Comparison of ENCODE assay signal across 18 mouse cellular contexts in genomic region chr19:53779402-53779801, GRCm38 (mm10).
DNase-seq lines count a peak whose midpoint lies in the region; ATAC-seq and TF ChIP-seq lines count a peak whose summit lies in the region.
"Had no signal": no experiment of that assay in that cellular context is flagged by ENCODE, and none has a peak within 500 bp of the region (broad histone marks: within the 10 kb centered on the region; RNA-seq: fewer than 3 reads in every experiment).

No protein-coding gene starts in this region.

- H3K27ac ChIP-seq in heart, adult 2 months: peak overlapping the region; percentile 23
- no peak overlapping the region for H3K27ac ChIP-seq in intestine, embryonic 16.5 days (ENCODE audit: low read length)
- no peak overlapping the region for H3K27ac ChIP-seq in intestine, postnatal 0 days (ENCODE audit: low read depth, low read length)
- peak overlapping the region; percentile 21; the same call in 1 of the 2 replicates for H3K27ac ChIP-seq in liver, embryonic 11.5 days (ENCODE audit: low read depth, low read length)
- H3K27ac ChIP-seq: left cerebral cortex, adult 2 months had no signal

- H3K4me1 ChIP-seq in heart, adult 2 months (ENCODE audit: control insufficient read depth, insufficient read depth, low read length): peaks cover 3% of the 10 kb centered on the region
- no peaks in the 10 kb centered on the region for H3K4me1 ChIP-seq in intestine, embryonic 16.5 days (ENCODE audit: control insufficient read depth, insufficient read depth, low read length)
- no peaks in the 10 kb centered on the region for H3K4me1 ChIP-seq in intestine, postnatal 0 days (replicated peaks; ENCODE audit: control insufficient read depth, insufficient read depth, low read length)
- peaks cover 29% of the 10 kb centered on the region for H3K4me1 ChIP-seq in liver, embryonic 11.5 days (replicated peaks; ENCODE audit: control insufficient read depth, insufficient read depth, low read length)

- no peaks in the 10 kb centered on the region for H3K79me2 ChIP-seq in heart, adult 2 months (replicated peaks; ENCODE audit: control insufficient read depth, insufficient read depth, low read length)

- no peak for TF ChIP-seq EP300 in heart, adult 2 months (IDR thresholded peaks at IDR 0.05; ENCODE audit: insufficient read depth, low read depth, low read length)

- H3K4me3 ChIP-seq in heart, adult 2 months: no peak overlapping the region
- H3K4me3 ChIP-seq in intestine, embryonic 16.5 days (ENCODE audit: low read length): no peak overlapping the region
- no peak overlapping the region for H3K4me3 ChIP-seq in intestine, postnatal 0 days (ENCODE audit: low read depth, low read length)
- no peak overlapping the region for H3K4me3 ChIP-seq in liver, embryonic 11.5 days (ENCODE audit: low read depth, low read length)
- H3K4me3 ChIP-seq: left cerebral cortex, adult 2 months had no signal

- no peaks in the 10 kb centered on the region for H3K9me3 ChIP-seq in intestine, embryonic 16.5 days (ENCODE audit: control insufficient read depth, low read length)
- H3K9me3 ChIP-seq in intestine, postnatal 0 days (ENCODE audit: control insufficient read depth): no peaks in the 10 kb centered on the region
- no peaks in the 10 kb centered on the region for H3K9me3 ChIP-seq in liver, embryonic 11.5 days (ENCODE audit: control insufficient read depth, low read length)

- no peak overlapping the region for H3K9ac ChIP-seq in heart, adult 2 months (ENCODE audit: low read depth, low read length)
- H3K9ac ChIP-seq in intestine, embryonic 16.5 days (ENCODE audit: low read depth, low read length): no peak overlapping the region
- H3K9ac ChIP-seq in intestine, postnatal 0 days (ENCODE audit: low read depth, low read length): no peak overlapping the region
- H3K9ac ChIP-seq in liver, embryonic 11.5 days (ENCODE audit: low read depth, low read length): no peak overlapping the region

- H3K27me3 ChIP-seq in heart, adult 2 months (ENCODE audit: control insufficient read depth, insufficient read depth, low read length): no peaks in the 10 kb centered on the region
- no peaks in the 10 kb centered on the region for H3K27me3 ChIP-seq in intestine, embryonic 16.5 days (replicated peaks; ENCODE audit: control insufficient read depth, insufficient read depth, low read length)
- no peaks in the 10 kb centered on the region for H3K27me3 ChIP-seq in intestine, postnatal 0 days (replicated peaks; ENCODE audit: control insufficient read depth, insufficient read depth, low read length)
- H3K27me3 ChIP-seq in liver, embryonic 11.5 days (replicated peaks; ENCODE audit: control insufficient read depth, insufficient read depth, low read length): no peaks in the 10 kb centered on the region

- TF ChIP-seq POLR2A in heart, adult 2 months (IDR thresholded peaks at IDR 0.05; ENCODE audit: insufficient read depth, low read depth, low read length): no peak

- TF ChIP-seq CTCF in heart, adult 2 months (IDR thresholded peaks at IDR 0.05): no peak
- TF ChIP-seq CTCF in intestine, postnatal 0 days (IDR thresholded peaks at IDR 0.05; ENCODE audit: low read depth): no peak

- intact Hi-C loops in heart, adult 2 months (cut with DNase I): no loop called here

- ATAC-seq in intestine, embryonic 16.5 days: 0 out of 2 replicates have a peak, but pooled peaks have one; percentile 31
- ATAC-seq in intestine, postnatal 0 days: no peak
- peak; percentile 51 for ATAC-seq in liver, embryonic 11.5 days (replicated peaks; ENCODE audit: low FRiP score)
- ATAC-seq in megakaryocyte-erythroid progenitor cell, adult 5-6 weeks (replicated peaks; ENCODE audit: low FRiP score, low TSS enrichment, poor library complexity, severe bottlenecking): peak; percentile 42; the same call in 1 of the 2 replicates
- ATAC-seq: forebrain, embryonic 14.5 days; inflammation-experienced regulatory T-cells, adult 6 months had no signal

- WGBS in heart, adult 2 months: 58% methylated on average over 9 of the region's 9 CpGs
- WGBS in intestine, embryonic 16.5 days: 73% methylated on average over 9 of the region's 9 CpGs
- WGBS in intestine, postnatal 0 days: 73% methylated on average over 9 of the region's 9 CpGs
- 76% methylated on average over 9 of the region's 9 CpGs for WGBS in liver, embryonic 11.5 days

- DNase-seq in heart, adult 2 months: peak in 1 of 2 experiments; percentile 10
- DNase-seq in heart, adult 8-10 months (ENCODE audit: low spot score): no peak
- DNase-seq in liver, embryonic 11.5 days (ENCODE audit: low spot score): no peak
- DNase-seq in urinary bladder, postnatal 14 days (ENCODE audit: low spot score): no peak
- DNase-seq in cerebellum, adult 18-20 months: no peak
- DNase-seq: cerebellum, adult 9-10 months; gastrocnemius, postnatal 25 days; kidney, adult 9 months; kidney, postnatal 25 days; layer of hippocampus, adult 9-11 months; lung, adult 2 months; right cerebral cortex, postnatal 4 days had no signal

- H3K36me3 ChIP-seq in heart, adult 2 months (ENCODE audit: control insufficient read depth, insufficient read depth, low read length): peaks cover 5% of the 10 kb centered on the region
- no peaks in the 10 kb centered on the region for H3K36me3 ChIP-seq in intestine, embryonic 16.5 days (ENCODE audit: control insufficient read depth, insufficient read depth, low read length)
- no peaks in the 10 kb centered on the region for H3K36me3 ChIP-seq in intestine, postnatal 0 days (ENCODE audit: control insufficient read depth, insufficient read depth)
- no peaks in the 10 kb centered on the region for H3K36me3 ChIP-seq in liver, embryonic 11.5 days (ENCODE audit: control insufficient read depth, insufficient read depth, low read length)

- H3K4me2 ChIP-seq in intestine, embryonic 16.5 days (ENCODE audit: low read depth, low read length): no peak overlapping the region
- no peak overlapping the region for H3K4me2 ChIP-seq in intestine, postnatal 0 days (replicated peaks; ENCODE audit: low read depth)
- no peak overlapping the region for H3K4me2 ChIP-seq in liver, embryonic 11.5 days

Comparison
In these comparisons a context has a peak if more than half of its experiments do, and no peak if none do; other contexts are left out.
1. H3K27ac ChIP-seq: peak in heart, adult 2 months (single experiment) and liver, embryonic 11.5 days (single experiment); none in intestine, embryonic 16.5 days (single experiment) and intestine, postnatal 0 days (single experiment).